Mouse (Mus musculus) megakaryocyte, embryonic 14.5 days (primary cell): Measurements from ENCODE around the gene Tbpl1.

Experiments
- FLI1 ChIP-seq: IDR thresholded peaks from 2 replicates; pipeline ENCODE4 v1.6.1; 2012; ENCODE audit warnings: low read length, inconsistent platforms, mixed read lengths
- GATA1 ChIP-seq: IDR thresholded peaks from 3 replicates; pipeline ENCODE4 v1.6.1; 2012; ENCODE audit warnings: mixed read lengths, low read length, inconsistent platforms, borderline replicate concordance

DNA sequence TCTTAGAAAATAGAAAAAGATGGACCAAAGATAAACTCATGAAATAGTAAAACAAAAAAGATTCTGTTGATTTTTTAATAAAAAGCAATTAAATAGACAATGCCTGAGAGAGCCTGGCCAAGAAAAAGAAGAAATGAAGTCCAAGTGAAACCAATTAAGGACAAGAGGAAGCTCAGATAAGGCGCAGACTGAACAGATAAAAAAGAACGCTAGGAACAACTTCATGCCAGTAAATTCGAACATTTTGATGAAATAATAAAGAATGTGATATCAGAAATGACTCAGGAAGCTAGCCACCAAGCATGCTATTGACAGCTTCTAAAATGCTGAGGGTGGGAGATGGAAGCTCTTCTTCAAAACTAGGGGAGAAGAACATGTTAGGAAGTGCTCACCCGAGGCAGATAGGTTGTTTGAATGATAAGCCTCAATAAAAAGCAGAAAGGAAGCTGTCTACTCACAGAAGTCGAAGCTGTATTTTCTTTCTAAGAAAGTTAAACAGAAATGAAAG is 19.5 kb upstream of the Tbpl1 start:
- no peak for TF ChIP-seq GATA1
- no peak for TF ChIP-seq FLI1
